Mouse (Mus musculus) midbrain, embryonic 16.5 days (tissue): ENCODE results near the gene Slc30a9. TPM values are rescaled to one million over a fixed set of nuclear protein-coding genes. Genes with fewer than 3 reads are reported as not detected.

ENCODE experiments used
- ATAC-seq: fragments of 200-750 bp; cut with Nextera tagmentation; 2 replicates; pipeline ENCODE4 v1.8.0; 2017; ENCODE audit warnings: moderate TSS enrichment
- H3K27ac ChIP-seq: fragments of 300-500 bp; sonication (generic); 2 replicates; pipeline ENCODE4 v1.5.1; 2014; ENCODE audit warnings: mild to moderate bottlenecking, low read length, mixed read lengths
- H3K27me3 ChIP-seq: fragments of 300-500 bp; sonication (generic); 2 replicates; pipeline ENCODE4 v1.6.1; 2014; ENCODE audit warnings: low read depth, low read length, mixed read lengths; ENCODE audit not compliant: control insufficient read depth, insufficient read depth
- H3K36me3 ChIP-seq: fragments of 300-500 bp; sonication (generic); 2 replicates; pipeline ENCODE4 v1.6.1; 2014; ENCODE audit warnings: mild to moderate bottlenecking, low read length, moderate library complexity, mixed read lengths; ENCODE audit not compliant: control insufficient read depth, insufficient read depth
- H3K4me1 ChIP-seq: fragments of 300-500 bp; sonication (generic); 2 replicates; pipeline ENCODE4 v1.6.1; 2014; ENCODE audit warnings: mild to moderate bottlenecking, low read length, mixed read lengths; ENCODE audit not compliant: control insufficient read depth, insufficient read depth
- H3K4me2 ChIP-seq: fragments of 300-500 bp; sonication (generic); 2 replicates; pipeline ENCODE4 v1.6.1; 2014; ENCODE audit warnings: mild to moderate bottlenecking, low read length, mixed read lengths
- H3K4me3 ChIP-seq: fragments of 300-500 bp; sonication (generic); 2 replicates; pipeline ENCODE4 v1.5.1; 2014; ENCODE audit warnings: low read depth, mild to moderate bottlenecking, low read length, moderate library complexity, mixed read lengths
- H3K9ac ChIP-seq: fragments of 300-500 bp; sonication (generic); 2 replicates; pipeline ENCODE4 v1.6.1; 2014; ENCODE audit warnings: low read depth, low read length, mixed read lengths
- H3K9me3 ChIP-seq: fragments of 300-500 bp; sonication (generic); replicated peaks from 2 replicates; pipeline ENCODE4 v1.6.1; 2014; ENCODE audit warnings: mild to moderate bottlenecking, low read length, mixed read lengths; ENCODE audit not compliant: control insufficient read depth, poor library complexity, severe bottlenecking
- WGBS: fragments of 180-500 bp; shearing (Covaris S2); extraction: QIAGEN DNeasy Blood & Tissue Kit; methylation state at CpG from one replicate; pipeline ENCODE4 v1.1.7; 2014; 5-methylcytosine and 5-hydroxymethylcytosine counted together
- polyA plus RNA-seq: library from polyadenylated mRNA; unstranded; fragments of >200 nt; fragmentation: Nextera tagmentation; extraction: Ambion mirVana; gene quantifications from 2 replicates; pipeline ENCODE4 v1.2.1, GENCODE M21; 2015

The Slc30a9 gene
- polyA plus RNA-seq, 1 experiment from 2014 or later, result 174 TPM

- no peak for ATAC-seq
- Histone ChIP-seq H3K4me1 (peaks cover 12% of the 10 kb centered on the region), H3K4me3 (no peak overlapping the region), H3K9me3 (no peaks in the 10 kb centered on the region), H3K9ac (no peak overlapping the region), H3K4me2 (no peak overlapping the region), H3K36me3 (no peaks in the 10 kb centered on the region), H3K27me3 (no peaks in the 10 kb centered on the region), H3K27ac (no peak overlapping the region)
- WGBS, result 93% methylated on average over 1 of the region's 1 CpGs
These were observed 2.9 kb upstream of the Slc30a9 start for GRCm38 (mm10) chr5:67303816-67304215.

- no peaks in the 10 kb centered on the region for H3K27me3 ChIP-seq
- ATAC-seq, result no peak
- H3K27ac ChIP-seq, result no peak overlapping the region
- H3K4me2 ChIP-seq, result peak overlapping the region; percentile 82
- peak overlapping the region; percentile 88 for H3K9ac ChIP-seq
- H3K4me1 ChIP-seq, result peaks cover 12% of the 10 kb centered on the region
- WGBS, result 33% methylated on average over 13 of the region's 13 CpGs
- no peaks in the 10 kb centered on the region for H3K36me3 ChIP-seq
- H3K9me3 ChIP-seq, result no peaks in the 10 kb centered on the region
- H3K4me3 ChIP-seq, result peak overlapping the region; percentile 69
These were observed 986 bp downstream of the Slc30a9 start for GRCm38 (mm10) chr5:67307659-67308222.

GRCm38 (mm10) chr5:67311811-67312521 lies 5.2 kb downstream of the Slc30a9 start:
- Histone ChIP-seq H3K4me3 (no peak overlapping the region), H3K4me1 (peaks cover 12% of the 10 kb centered on the region), H3K27ac (no peak overlapping the region; the same call in 1 of the 2 replicates), H3K27me3 (no peaks in the 10 kb centered on the region), H3K9ac (no peak overlapping the region), H3K36me3 (no peaks in the 10 kb centered on the region), H3K4me2 (no peak overlapping the region), H3K9me3 (no peaks in the 10 kb centered on the region)
- 81% methylated on average over 3 of the region's 3 CpGs for whole genome bisulfite sequencing
- no peak for ATAC-seq

- 91% methylated on average over 3 of the region's 3 CpGs for WGBS
- no peak overlapping the region for H3K9ac ChIP-seq
- no peak overlapping the region for H3K4me2 ChIP-seq
- ATAC-seq, result no peak
- H3K4me3 ChIP-seq, result no peak overlapping the region
- no peaks in the 10 kb centered on the region for H3K36me3 ChIP-seq
- H3K27me3 ChIP-seq, result no peaks in the 10 kb centered on the region
- peaks cover 11% of the 10 kb centered on the region for H3K4me1 ChIP-seq
- H3K9me3 ChIP-seq, result no peaks in the 10 kb centered on the region
- no peak overlapping the region; the same call in 1 of the 2 replicates for H3K27ac ChIP-seq
These were observed 5.7 kb downstream of the Slc30a9 start for GRCm38 (mm10) chr5:67312522-67312851.

GRCm38 (mm10) chr5:67321656-67322268 lies 15.0 kb downstream of the Slc30a9 start:
- H3K4me3 ChIP-seq, result no peak overlapping the region
- no peak overlapping the region for H3K27ac ChIP-seq
- 83% methylated on average over 17 of the region's 17 CpGs for WGBS
- no peaks in the 10 kb centered on the region for H3K9me3 ChIP-seq
- peaks cover 2% of the 10 kb centered on the region; the same call in 1 of the 2 replicates for H3K4me1 ChIP-seq
- peaks cover 5% of the 10 kb centered on the region; the same call in 1 of the 2 replicates for H3K36me3 ChIP-seq
- ATAC-seq, result no peak
- no peak overlapping the region for H3K9ac ChIP-seq
- no peak overlapping the region for H3K4me2 ChIP-seq
- no peaks in the 10 kb centered on the region for H3K27me3 ChIP-seq

- Histone ChIP-seq H3K9me3 (no peaks in the 10 kb centered on the region), H3K27me3 (no peaks in the 10 kb centered on the region), H3K27ac (no peak overlapping the region), H3K36me3 (no peaks in the 10 kb centered on the region), H3K4me1 (peaks cover 2% of the 10 kb centered on the region; the same call in 1 of the 2 replicates), H3K9ac (no peak overlapping the region), H3K4me3 (no peak overlapping the region), H3K4me2 (no peak overlapping the region)
- no peak for ATAC-seq
- WGBS, result 71% methylated on average over 1 of the region's 1 CpGs
These were observed 17.3 kb downstream of the Slc30a9 start for GRCm38 (mm10) chr5:67324032-67324431.

GRCm38 (mm10) chr5:67340811-67341210 lies 34.1 kb downstream of the Slc30a9 start:
- Histone ChIP-seq H3K4me1 (no peaks in the 10 kb centered on the region), H3K4me2 (no peak overlapping the region), H3K27ac (no peak overlapping the region), H3K9ac (no peak overlapping the region), H3K27me3 (no peaks in the 10 kb centered on the region), H3K36me3 (peaks cover 28% of the 10 kb centered on the region), H3K9me3 (no peaks in the 10 kb centered on the region), H3K4me3 (no peak overlapping the region)
- ATAC-seq, result no peak
- 95% methylated on average over 6 of the region's 6 CpGs for WGBS

GRCm38 (mm10) chr5:67347060-67347459 lies 40.3 kb downstream of the Slc30a9 start:
- Histone ChIP-seq H3K27ac (no peak overlapping the region), H3K9me3 (no peaks in the 10 kb centered on the region), H3K36me3 (peaks cover 52% of the 10 kb centered on the region), H3K27me3 (no peaks in the 10 kb centered on the region), H3K4me3 (no peak overlapping the region), H3K4me2 (no peak overlapping the region), H3K9ac (no peak overlapping the region), H3K4me1 (no peaks in the 10 kb centered on the region)
- 95% methylated on average over 2 of the region's 2 CpGs for WGBS
- ATAC-seq, result no peak

- H3K9me3 ChIP-seq, result no peaks in the 10 kb centered on the region
- no peak overlapping the region for H3K27ac ChIP-seq
- no peak overlapping the region for H3K4me3 ChIP-seq
- 69% methylated on average over 10 of the region's 10 CpGs for WGBS
- H3K36me3 ChIP-seq, result peaks cover 48% of the 10 kb centered on the region
- no peak for ATAC-seq
- H3K4me1 ChIP-seq, result no peaks in the 10 kb centered on the region
- H3K4me2 ChIP-seq, result no peak overlapping the region
- no peaks in the 10 kb centered on the region for H3K27me3 ChIP-seq
- H3K9ac ChIP-seq, result no peak overlapping the region
These were observed 42.2 kb downstream of the Slc30a9 start for GRCm38 (mm10) chr5:67348949-67349348.
